Mouse (Mus musculus) cerebellum, adult 8-10 months (tissue): ENCODE results near the gene Rab3d.
A peak's percentile ranks its signal among the peaks of the same experiment; 100 is the strongest.
"Not testable (repeated sequence)": the region's sequence is repeated elsewhere in the genome, so short reads cannot be mapped to it uniquely, and the experiment has no call there.

Experiments used
- DNase-seq: peaks from one replicate; pipeline ENCODE4 v3.0.0; 2022

Rab3d gene

DNA sequence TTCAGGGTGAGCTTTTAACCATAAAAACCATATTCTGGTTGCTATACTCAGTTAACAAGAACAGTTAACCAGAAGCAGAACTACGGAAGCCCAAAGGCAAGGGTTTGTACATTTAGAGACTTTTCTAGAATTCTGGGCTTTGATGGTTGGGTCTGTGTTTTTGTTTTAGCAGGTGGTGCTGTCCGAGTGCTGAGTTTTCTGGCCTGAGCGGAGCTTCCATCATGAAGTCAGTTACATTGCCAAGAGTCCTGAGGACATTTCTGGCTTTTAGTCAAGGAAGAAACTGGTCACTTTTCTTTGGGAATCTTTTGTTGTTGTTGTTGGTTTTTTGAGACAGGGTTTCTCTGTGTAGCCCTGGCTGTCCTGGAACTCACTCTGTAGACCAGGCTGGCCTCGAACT lies 14.0 kb downstream of the Rab3d start:
- no peak for DNase-seq

DNA sequence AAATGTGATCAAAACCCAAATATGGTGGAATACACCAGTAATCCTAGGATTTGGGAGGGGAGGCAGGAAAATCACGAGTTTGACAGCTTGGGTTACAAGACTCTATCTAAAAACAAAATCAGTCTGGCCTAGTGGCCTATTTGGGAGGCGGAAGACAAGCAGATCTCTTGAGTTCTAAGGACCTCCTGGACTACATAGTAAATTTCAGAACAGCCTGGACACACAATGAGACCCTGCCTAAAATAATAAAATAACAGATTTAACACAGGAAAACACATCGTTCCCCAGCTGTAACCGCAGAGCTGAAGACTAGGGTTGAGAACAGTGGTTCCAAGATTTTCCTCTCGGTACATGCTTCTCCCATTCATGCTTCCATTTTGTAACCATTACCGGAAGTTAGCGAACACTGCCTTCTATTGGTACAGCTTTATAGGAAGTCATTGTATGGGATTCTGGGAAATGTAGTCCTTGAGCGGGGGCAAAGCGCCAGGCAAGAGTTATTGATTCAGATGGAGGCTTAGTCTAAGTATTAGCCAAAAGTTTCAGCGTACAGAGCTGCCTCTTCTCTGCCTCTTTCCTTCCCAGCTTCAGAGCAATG lies 16.7 kb downstream of the Rab3d start:
- DNase-seq: peak; percentile 67

DNA sequence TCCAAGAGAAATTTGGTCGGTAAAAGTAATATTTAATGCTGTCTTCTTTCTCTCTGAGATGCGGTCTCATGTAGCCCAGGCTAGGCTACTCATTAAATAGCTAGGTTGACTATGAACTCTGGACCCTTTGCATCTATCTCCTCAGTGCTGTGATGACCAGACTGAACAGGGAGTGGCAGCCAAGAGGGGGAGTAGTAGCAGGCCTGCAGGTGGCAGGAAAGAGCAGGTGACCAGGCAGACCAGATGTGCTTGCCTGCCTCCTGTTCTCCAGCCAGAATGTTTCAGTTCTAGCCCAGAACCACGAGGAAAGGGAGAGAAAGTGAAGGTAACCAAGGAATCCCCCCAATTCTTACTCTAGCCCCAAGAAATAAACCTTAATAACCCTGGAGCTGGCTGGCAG lies 28.8 kb downstream of the Rab3d start:
- no peak for DNase-seq

DNA sequence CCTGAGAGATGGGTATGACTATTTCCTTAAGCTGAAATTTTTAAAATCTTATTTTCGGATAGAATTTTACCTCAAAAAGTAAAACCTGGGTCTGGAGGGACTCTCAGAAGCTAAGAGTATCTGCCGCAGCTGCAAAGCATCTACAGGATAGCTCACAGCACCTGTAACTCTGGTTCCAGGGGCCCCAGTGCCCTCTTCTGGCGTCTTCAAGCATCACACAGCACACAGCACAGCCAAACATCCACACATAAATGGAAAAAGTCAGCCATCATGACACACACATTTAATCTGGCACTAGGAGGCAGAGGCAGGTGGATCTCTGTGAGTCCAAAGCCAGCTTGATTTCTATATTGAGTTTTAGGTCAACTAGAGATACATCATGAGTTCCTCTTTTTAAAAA lies 41.4 kb downstream of the Rab3d start:
- no peak for DNase-seq

DNA sequence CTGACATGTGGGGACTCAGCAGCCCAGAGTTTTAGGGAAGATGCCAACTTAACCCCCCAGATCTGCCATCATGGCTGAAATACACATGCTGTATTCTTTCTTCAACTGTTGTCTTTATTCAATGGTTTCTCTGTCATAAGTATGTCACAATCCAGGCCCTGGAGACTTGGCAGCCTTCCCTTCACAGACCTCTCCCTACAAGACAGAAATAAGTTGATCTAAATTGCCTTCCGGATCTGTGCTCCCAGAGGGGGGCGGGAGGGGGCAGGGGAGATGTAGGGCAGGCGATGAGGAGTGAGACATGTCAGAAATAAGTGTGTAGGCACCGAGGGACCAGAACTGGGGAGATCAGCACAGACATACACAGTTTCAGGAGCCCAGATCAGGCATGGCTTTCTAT lies 45.8 kb downstream of the Rab3d start:
- DNase-seq: no peak

DNA sequence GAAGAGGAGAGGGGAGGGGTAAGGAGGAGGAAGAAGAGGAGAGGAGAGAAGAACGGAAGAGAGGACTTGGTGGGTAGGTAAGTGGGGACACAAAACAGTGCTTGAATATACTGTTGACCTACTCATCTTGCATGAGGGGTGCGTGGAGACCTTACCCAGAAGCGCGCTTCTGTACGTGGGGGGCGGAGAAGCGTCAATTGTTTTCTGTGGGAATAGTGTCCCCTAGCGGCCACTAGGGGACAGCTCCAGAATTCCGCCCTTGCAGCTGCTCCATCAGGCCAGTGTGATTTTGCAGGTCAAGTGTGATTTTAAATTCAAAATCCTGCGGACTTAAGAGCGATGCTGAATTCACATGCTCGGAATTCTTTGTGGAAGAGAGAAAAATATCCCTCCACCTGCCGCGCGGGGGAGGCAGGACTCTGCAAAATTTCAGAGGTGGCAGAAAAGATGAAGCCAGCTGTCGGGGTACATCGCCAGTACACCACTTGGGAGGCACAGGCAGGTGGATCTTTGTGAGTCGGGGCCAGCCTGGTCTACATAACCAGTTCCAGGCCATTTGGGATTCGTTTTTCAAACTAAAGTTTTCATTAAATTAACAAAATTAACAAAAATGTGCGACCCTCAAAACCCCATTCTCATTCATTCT lies 47.0 kb downstream of the Rab3d start:
- peak; percentile 65 for DNase-seq

DNA sequence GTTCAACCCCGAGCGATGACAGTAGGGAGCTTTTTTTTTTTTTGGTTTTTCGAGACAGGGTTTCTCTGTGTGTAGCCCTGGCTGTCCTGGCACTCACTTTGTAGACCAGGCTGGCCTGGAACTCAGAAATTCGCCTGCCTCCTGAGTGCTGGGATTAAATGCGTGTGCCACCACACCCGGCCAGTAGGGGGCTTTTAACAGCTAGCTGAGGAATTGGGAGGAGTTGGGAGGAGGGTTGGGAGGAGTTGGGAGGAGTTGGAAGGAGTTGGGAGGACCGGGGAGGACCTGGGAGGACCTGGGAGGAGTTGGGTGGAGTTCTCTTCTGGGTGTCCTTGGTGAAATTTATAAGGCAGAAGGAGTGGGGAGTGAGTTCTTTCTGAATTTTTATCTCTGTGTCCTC lies 48.7 kb downstream of the Rab3d start:
- peak; percentile 38 for DNase-seq

DNA sequence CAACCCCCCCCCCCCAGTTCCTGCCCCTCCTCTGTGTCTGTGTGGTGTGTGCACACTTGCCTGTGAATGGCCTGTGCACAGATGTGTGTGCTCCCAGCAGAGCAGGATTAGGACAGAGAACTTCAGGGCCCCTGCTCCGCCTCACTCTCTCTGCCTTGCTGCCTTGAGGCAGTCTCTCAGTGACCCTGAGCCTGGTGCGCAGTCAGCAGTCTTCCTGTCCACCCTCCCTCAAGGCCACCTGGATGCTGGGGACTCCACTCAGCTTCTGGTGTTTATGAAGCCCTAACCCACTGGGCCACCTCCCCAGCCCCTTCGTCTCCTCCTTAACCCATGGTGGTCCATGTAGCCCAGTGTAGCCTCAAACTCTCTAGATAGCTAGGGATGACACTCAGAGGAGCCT lies 50.3 kb downstream of the Rab3d start:
- DNase-seq: no peak

DNA sequence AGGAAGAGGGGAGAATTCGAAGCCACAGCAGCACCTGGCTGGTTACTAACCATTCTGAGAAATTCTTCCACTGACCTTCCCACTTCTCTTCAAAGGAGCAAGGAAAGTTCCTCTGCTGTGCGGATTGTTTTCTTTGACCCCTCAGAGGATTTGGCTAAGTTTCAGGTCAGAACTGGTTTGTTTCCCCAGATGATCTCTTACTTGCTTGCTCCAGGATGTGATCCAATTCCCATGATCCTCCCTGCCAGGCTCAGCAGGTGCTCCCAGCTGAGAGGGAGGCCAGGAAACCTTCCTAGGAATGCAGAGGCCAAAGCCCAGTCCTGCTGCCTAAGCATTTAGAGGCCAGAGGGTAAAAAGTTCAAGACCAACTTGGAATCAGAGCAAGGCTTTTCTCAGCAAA lies 51.4 kb downstream of the Rab3d start:
- DNase-seq: no peak

DNA sequence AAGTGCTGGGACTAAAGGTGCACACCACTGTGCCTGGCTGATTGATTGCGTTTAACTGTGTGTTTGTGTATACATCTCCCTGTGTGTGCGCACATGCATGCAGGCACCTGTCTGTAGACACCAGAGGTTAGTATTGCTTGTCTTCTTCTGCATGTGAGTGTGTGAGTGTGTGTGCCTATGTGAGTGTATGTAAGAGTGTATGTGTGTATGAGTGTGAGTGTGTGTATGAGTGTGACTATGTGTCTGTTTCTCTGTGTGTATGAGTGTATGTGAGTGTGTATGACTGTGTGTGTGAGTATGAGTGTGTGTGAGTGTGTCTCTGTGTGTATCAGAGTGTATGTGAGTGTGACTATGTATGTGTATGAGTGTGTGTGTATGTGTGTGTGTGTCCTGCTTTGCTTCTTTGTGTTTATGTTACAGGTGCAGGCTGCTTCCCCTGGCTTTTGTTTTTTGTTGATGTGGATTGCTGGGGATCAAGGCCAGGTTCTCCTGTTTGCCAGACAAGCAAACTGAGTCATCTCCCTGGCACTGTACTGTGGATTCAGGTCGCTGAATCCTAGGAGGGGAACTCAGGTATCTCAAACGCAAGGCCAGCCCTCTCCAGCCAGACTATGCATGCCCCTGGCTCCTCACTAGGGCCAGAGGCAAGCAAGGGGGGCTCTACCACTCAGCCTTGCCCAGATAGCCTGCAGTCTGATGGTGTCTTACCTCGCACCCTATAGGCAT lies 52.2 kb downstream of the Rab3d start:
- DNase-seq: no peak

DNA sequence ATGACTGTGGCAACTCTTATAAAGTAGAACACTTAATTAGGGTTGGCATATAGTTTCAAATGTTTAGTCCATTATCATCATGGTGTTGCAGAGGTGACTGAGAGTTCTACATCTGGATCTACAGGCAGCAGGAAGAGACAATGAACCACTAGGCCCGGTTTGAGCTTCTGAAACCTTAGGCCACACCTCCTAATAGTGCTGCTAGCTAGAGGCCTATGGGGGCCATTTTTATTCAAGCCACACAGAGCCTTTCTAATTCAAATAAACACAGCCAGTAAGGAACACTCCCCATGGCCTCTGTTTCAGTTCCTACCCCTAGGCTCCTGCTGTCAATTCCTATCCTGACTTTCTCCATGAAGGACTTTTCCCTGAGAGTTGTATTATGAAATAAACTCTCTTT lies 55.8 kb downstream of the Rab3d start:
- DNase-seq: no peak

DNA sequence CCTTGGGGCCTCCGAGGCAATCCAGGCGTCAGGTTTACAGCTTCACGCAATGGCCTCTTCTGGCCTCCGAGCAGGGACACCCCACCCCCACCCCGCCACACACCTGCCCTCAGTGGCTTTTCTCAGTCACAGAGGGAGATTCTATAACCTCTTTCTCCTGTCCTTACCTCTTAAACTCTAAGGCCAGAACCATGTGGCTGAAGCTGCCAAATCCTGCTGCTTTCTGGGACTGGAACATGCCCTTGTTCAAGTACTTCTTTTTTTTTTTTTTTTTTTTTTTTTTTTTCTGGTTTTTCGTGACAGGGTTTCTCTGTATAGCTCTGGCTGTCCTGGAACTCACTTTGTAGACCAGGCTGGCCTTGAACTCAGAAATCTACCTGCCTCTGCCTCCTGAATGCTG lies 57.6 kb downstream of the Rab3d start:
- DNase-seq: not testable (repeated sequence)

DNA sequence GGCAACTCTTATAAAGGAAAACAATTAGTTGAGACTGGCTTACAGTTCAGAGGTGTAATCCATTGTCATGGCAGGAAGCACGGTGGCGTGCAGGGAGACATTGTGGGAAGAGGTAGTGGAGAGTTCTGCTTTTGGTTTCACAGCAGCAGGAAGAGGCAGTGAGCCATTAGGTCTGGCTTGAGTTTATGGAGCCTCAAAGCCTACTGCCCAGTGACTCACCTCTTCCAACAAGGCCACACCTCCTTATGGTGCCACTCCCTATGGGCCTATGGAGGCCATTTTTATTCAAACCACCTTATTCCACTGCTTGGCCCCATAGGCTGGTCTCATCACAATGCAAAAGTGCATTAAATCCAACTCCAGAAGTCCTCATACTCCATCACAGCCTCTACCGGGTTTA lies 58.4 kb downstream of the Rab3d start:
- no peak for DNase-seq

DNA sequence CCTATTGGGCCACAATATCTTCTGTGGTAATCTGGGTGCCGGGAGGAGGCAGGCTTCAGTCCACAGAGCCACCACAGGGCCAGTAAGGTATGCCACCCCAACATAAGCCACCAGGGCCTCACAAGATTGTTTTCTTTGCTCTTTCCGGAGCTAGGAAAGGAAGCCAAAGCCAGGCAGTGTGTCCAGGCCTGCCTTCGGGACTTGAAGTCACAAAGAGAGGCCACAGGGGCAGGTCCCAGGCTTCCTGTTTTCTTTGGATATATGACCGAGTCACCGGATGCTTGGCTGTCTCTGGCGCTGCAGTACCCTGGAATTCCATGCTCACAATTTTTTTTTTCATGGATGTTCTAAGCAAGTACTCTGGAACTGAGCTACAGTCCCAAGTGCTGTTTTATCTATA lies 59.9 kb downstream of the Rab3d start:
- DNase-seq: no peak

DNA sequence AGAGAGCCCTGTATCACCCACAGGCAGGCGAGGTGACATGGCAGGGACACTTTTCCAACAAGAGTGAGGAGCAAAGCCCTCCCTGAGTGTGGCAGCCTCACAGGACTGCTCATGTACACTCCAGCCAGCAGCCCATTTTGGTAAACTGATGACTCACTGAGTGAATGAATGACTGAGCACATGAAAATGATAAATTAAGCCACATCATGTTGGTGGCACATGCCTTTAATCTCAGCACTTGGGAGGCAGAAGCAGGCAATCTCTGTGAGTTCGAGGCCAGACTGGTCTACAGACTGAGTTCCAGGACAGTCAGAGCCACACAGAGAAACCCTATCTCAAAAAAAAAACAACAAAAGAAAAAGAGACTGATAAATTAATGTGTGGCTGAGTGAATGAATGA lies 60.5 kb downstream of the Rab3d start:
- DNase-seq: no peak
